Mouse (Mus musculus) lung, postnatal 0 days (tissue): ENCODE results near the gene Smim15. TPM values are rescaled to one million over a fixed set of nuclear protein-coding genes. Genes with fewer than 3 reads are reported as not detected.

ENCODE experiments used
- ATAC-seq: fragments of 200-750 bp; cut with Nextera tagmentation; 2 replicates; pipeline ENCODE4 v1.8.0; 2017; ENCODE audit warnings: moderate library complexity
- DNase-seq: peaks from one replicate; pipeline ENCODE4 v3.0.0-alpha.2; 2016; ENCODE audit warnings: low spot score
- H3K27ac ChIP-seq: fragments of 300-500 bp; sonication (generic); 2 replicates; pipeline ENCODE4 v1.5.1; 2014; ENCODE audit warnings: antibody characterized with exemption, mild to moderate bottlenecking, low read length, mixed read lengths
- H3K27me3 ChIP-seq: fragments of 300-500 bp; sonication (generic); replicated peaks from 2 replicates; pipeline ENCODE4 v1.6.1; 2014; ENCODE audit warnings: low read length, mixed read lengths; ENCODE audit not compliant: insufficient read depth
- H3K36me3 ChIP-seq: fragments of 300-500 bp; sonication (generic); 2 replicates; pipeline ENCODE4 v1.6.1; 2014; ENCODE audit warnings: low read length, mixed read lengths; ENCODE audit not compliant: insufficient read depth
- H3K4me1 ChIP-seq: fragments of 300-500 bp; sonication (generic); 2 replicates; pipeline ENCODE4 v1.6.1; 2014; ENCODE audit warnings: antibody characterized with exemption, low read depth, low read length, mixed read lengths; ENCODE audit not compliant: insufficient read depth
- H3K4me2 ChIP-seq: fragments of 300-500 bp; sonication (generic); replicated peaks from 2 replicates; pipeline ENCODE4 v1.6.1; 2014; ENCODE audit warnings: low read depth, mild to moderate bottlenecking, low read length, moderate library complexity, mixed read lengths
- H3K4me3 ChIP-seq: fragments of 300-500 bp; sonication (generic); 2 replicates; pipeline ENCODE4 v1.5.1; 2014; ENCODE audit warnings: low read depth, low read length
- H3K9ac ChIP-seq: fragments of 300-500 bp; sonication (generic); replicated peaks from 2 replicates; pipeline ENCODE4 v1.6.1; 2014; ENCODE audit warnings: low read depth, mild to moderate bottlenecking
- H3K9me3 ChIP-seq: fragments of 300-500 bp; sonication (generic); 2 replicates; pipeline ENCODE4 v1.6.1; 2016; ENCODE audit warnings: low read length, mixed read lengths
- CTCF ChIP-seq: IDR thresholded peaks from 2 replicates; pipeline ENCODE4 v1.5.1; 2016; ENCODE audit warnings: antibody characterized with exemption, mild to moderate bottlenecking
- EP300 ChIP-seq: IDR thresholded peaks from 2 replicates; pipeline ENCODE4 v1.6.1; 2016; ENCODE audit warnings: antibody characterized with exemption, mild to moderate bottlenecking, control low read depth
- WGBS: fragments of 180-500 bp; shearing (Covaris S2); extraction: QIAGEN DNeasy Blood & Tissue Kit; methylation state at CpG from one replicate; pipeline ENCODE4 v1.1.7; 2014; 5-methylcytosine and 5-hydroxymethylcytosine counted together
- polyA plus RNA-seq: library from polyadenylated mRNA; unstranded; fragments of >200 nt; fragmentation: Nextera tagmentation; extraction: Ambion mirVana; gene quantifications from 2 replicates; pipeline ENCODE4 v1.2.1, GENCODE M21; 2015

Smim15 gene
- polyA plus RNA-seq, 1 experiment from 2014 or later, result 65.7 TPM

DNA sequence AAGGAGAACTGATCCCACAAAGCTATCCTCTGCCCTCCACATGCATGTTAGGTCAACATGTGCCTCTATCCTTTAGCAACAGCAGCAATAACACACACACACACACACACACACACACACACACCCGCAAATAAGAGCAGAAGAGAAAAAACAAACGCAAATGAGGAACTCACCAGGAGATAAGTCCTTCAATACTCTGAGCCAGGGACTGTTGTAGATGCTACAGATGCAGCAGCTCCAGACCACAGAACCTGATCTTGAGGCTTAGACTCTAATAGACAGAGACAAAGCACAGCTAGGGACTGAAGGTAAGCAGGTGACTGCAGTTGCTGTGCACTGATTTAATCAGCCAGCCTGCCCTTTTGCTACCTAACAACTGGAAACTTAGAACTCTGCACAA is 21.8 kb downstream of the Smim15 start:
- WGBS, result 79% methylated on average over 2 of the region's 2 CpGs
- H3K4me2 ChIP-seq, result no peak overlapping the region
- ATAC-seq, result no peak

DNA sequence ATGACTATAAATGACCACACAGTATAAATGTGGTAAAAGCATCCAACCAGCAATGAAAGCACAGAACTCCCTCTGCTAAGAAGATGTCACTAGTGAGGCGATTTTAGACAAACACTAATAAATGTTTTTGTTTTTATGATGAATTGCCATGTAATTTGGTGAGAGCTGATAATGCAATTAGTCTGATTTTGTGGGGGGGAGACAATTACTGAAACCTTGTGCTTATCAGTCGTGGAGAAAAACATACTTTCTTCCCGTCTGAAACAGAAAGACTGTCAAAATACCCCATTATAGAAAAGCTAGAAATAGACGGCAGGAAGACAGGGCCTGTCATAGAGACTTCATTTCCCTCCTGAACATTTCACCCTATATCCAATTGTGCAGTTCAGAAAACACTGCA is 24.9 kb downstream of the Smim15 start:
- ATAC-seq (no peak), DNase-seq (no peak)
- H3K27ac ChIP-seq, result no peak overlapping the region
- no peaks in the 10 kb centered on the region for H3K27me3 ChIP-seq
- no peaks in the 10 kb centered on the region for H3K36me3 ChIP-seq
- no peak overlapping the region for H3K9ac ChIP-seq
- WGBS, result 58% methylated on average over 4 of the region's 4 CpGs
- no peaks in the 10 kb centered on the region for H3K9me3 ChIP-seq
- TF ChIP-seq EP300 (no peak), CTCF (no peak)
- H3K4me2 ChIP-seq, result no peak overlapping the region
- H3K4me3 ChIP-seq, result no peak overlapping the region
- H3K4me1 ChIP-seq, result no peaks in the 10 kb centered on the region

More for the DNA sequence above, 21.8 kb downstream of the Smim15 start:
- no peak overlapping the region for H3K4me3 ChIP-seq
- H3K4me1 ChIP-seq, result no peaks in the 10 kb centered on the region
- H3K27ac ChIP-seq, result no peak overlapping the region
- H3K27me3 ChIP-seq, result no peaks in the 10 kb centered on the region
- TF ChIP-seq EP300 (no peak), CTCF (no peak)
- no peak for DNase-seq
- no peak overlapping the region for H3K9ac ChIP-seq
- no peaks in the 10 kb centered on the region for H3K36me3 ChIP-seq
- H3K9me3 ChIP-seq, result no peaks in the 10 kb centered on the region

DNA sequence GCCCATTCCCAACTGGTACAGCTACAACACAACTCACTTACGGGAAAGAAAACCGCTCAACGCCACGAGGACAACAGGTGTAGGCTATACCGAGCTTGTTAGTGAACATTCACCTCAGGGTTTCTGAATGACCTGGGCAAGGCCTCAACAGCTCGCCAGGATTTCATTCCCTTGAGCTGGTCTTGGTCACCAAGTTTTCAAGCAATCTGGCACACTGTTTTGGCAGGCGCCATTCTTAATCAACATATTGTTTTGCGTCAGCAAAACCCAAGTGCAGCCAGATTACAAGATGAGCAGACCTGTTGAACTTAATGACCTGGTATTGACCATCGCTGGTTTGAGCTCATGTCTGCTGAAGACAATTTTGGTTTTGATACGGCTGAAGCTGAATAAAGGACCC is 25.9 kb downstream of the Smim15 start:
- H3K4me1 ChIP-seq, result no peaks in the 10 kb centered on the region
- no peak for ATAC-seq
- H3K9me3 ChIP-seq, result no peaks in the 10 kb centered on the region
- H3K27ac ChIP-seq, result no peak overlapping the region
- TF ChIP-seq CTCF, result no peak
- no peak for TF ChIP-seq EP300
- no peak overlapping the region for H3K4me2 ChIP-seq
- no peak overlapping the region for H3K4me3 ChIP-seq
- DNase-seq, result no peak
- no peaks in the 10 kb centered on the region for H3K36me3 ChIP-seq
- H3K27me3 ChIP-seq, result no peaks in the 10 kb centered on the region
- H3K9ac ChIP-seq, result no peak overlapping the region
- 95% methylated on average over 10 of the region's 10 CpGs for WGBS

DNA sequence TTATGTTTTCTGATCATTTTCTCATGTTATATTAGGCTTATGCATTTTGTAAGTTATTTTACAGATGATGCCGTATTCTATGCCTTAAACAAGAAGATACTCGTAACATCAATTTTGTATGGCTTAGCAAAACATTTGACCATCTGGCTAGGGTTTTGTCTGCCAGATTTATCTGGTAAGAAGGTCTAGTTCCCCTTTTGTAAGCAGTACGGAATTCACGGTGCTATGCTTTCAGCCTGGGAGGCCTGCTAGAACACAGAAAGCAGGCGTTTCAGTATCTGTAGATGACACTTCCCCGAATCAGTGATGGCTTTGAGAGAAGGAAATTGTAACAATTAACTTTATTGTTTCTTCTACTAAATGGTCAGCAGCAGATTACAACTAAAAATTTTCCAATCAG is 33.2 kb downstream of the Smim15 start:
- Histone ChIP-seq H3K9me3 (no peaks in the 10 kb centered on the region), H3K27me3 (no peaks in the 10 kb centered on the region), H3K9ac (no peak overlapping the region), H3K4me2 (no peak overlapping the region), H3K4me1 (no peaks in the 10 kb centered on the region), H3K36me3 (no peaks in the 10 kb centered on the region), H3K27ac (no peak overlapping the region), H3K4me3 (no peak overlapping the region)
- ATAC-seq (no peak), DNase-seq (no peak)
- no peak for TF ChIP-seq EP300
- TF ChIP-seq CTCF, result no peak
- 82% methylated on average over 6 of the region's 6 CpGs for WGBS

DNA sequence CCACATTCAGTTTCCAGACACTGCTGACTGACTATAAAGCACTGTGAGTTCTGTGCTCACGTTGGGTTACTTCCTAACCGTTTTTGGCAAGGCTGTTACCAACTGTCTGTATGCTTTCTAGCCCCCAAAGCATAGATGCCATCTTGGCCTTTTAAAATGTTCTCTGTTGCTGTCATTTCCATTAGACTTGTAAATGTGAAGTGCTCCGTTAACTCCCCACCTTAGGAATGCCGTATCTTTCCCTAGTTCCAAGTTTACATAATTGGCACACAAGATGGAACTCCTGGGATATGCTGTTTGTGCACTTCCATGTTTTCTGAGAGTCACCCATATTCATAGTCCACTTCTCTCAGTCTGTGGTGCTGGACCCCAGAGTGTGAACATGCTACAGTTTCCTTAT is 33.7 kb downstream of the Smim15 start:
- Histone ChIP-seq H3K27ac (no peak overlapping the region), H3K9ac (no peak overlapping the region), H3K36me3 (no peaks in the 10 kb centered on the region), H3K4me2 (no peak overlapping the region), H3K4me3 (no peak overlapping the region), H3K9me3 (no peaks in the 10 kb centered on the region), H3K27me3 (no peaks in the 10 kb centered on the region), H3K4me1 (no peaks in the 10 kb centered on the region)
- DNase-seq (no peak), ATAC-seq (no peak)
- WGBS, result 86% methylated on average over 4 of the region's 4 CpGs
- TF ChIP-seq CTCF, result no peak
- no peak for TF ChIP-seq EP300

DNA sequence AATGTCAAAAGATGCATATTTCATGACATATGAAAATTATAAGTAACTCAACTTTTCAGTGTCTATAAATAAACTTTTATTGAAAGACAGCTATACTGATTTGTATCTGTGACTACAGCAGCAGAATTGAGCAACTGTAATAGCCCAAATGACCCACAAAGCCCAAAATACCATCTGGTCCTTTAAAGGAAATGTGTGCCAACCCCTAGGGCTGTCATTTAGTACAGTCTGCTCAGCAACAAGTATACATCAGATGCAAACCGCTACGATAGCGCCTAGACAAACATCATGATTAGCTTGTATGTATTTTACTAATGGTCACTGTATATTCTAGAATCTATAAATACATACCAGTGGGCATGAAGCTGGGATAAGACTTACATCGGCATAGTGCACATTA is 39.8 kb downstream of the Smim15 start:
- H3K4me2 ChIP-seq, result no peak overlapping the region
- ATAC-seq, result no peak
- H3K36me3 ChIP-seq, result no peaks in the 10 kb centered on the region
- no peak overlapping the region for H3K9ac ChIP-seq
- no peak overlapping the region for H3K4me3 ChIP-seq
- TF ChIP-seq CTCF (no peak), EP300 (no peak)
- no peak for DNase-seq
- H3K9me3 ChIP-seq, result no peaks in the 10 kb centered on the region
- no peak overlapping the region for H3K27ac ChIP-seq
- H3K4me1 ChIP-seq, result no peaks in the 10 kb centered on the region
- 87% methylated on average over 4 of the region's 4 CpGs for WGBS
- H3K27me3 ChIP-seq, result no peaks in the 10 kb centered on the region

DNA sequence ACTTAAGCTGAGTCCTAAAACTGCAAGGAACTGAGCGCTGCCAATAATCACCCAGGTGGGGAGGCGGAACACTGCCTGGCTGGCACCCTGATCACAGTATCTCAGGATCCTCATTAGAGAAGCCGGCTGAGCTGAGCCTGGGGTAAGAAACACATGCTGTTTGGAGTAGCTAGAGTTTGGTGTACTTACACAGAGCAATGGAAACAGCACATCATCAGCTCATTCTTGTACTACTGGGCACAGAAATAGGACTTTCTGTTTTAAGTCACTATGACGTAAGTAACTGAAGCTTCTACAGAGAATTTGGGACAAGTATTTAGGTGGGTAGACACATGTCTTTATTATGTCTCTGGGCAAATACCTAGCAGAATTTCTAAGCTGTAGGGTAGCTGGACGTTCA is 41.8 kb downstream of the Smim15 start:
- Histone ChIP-seq H3K9me3 (no peaks in the 10 kb centered on the region), H3K4me1 (no peaks in the 10 kb centered on the region), H3K27ac (no peak overlapping the region), H3K27me3 (no peaks in the 10 kb centered on the region), H3K9ac (no peak overlapping the region), H3K4me2 (no peak overlapping the region), H3K4me3 (no peak overlapping the region), H3K36me3 (no peaks in the 10 kb centered on the region)
- ATAC-seq, result no peak
- no peak for DNase-seq
- 88% methylated on average over 5 of the region's 5 CpGs for WGBS
- TF ChIP-seq CTCF (no peak), EP300 (no peak)
